Mouse (Mus musculus) thymus, adult 2 months (tissue): Measurements from ENCODE around the gene C2cd2l.

Experiments
- CTCF ChIP-seq: fragments of 200-500 bp; IDR thresholded peaks from 2 replicates; pipeline ENCODE4 v1.5.1; 2012; ENCODE audit warnings: mild to moderate bottlenecking, control low read depth, low read length, moderate library complexity, borderline replicate concordance; ENCODE audit not compliant: control insufficient read depth, poor library complexity, insufficient read depth; ENCODE audit errors: extremely low read depth
- POLR2A ChIP-seq: fragments of 200-500 bp; IDR thresholded peaks from 2 replicates; pipeline ENCODE4 v1.6.1; 2012; ENCODE audit warnings: mild to moderate bottlenecking, low read length, control low read depth, moderate library complexity; ENCODE audit not compliant: control insufficient read depth, poor library complexity, insufficient read depth; ENCODE audit errors: extremely low read depth

- TF ChIP-seq CTCF (no peak), POLR2A (no peak)
Measured at GRCm38 (mm10) chr9:44320799-44321133, 681 bp upstream of the C2cd2l start.
